Mouse (Mus musculus) layer of hippocampus, postnatal 10 days (tissue): Measurements from ENCODE around the gene Unc13a. TPM values are rescaled to one million over a fixed set of nuclear protein-coding genes. Genes with fewer than 3 reads are reported as not detected.

Experiments
- DNase-seq, 2 experiments: peaks; one replicate each; pipeline ENCODE4 v3.0.0; 2021; ENCODE audit warnings: low spot score in 2 of 2
- microRNA-seq, 2 experiments: library from miRNA; unstranded; fragments of <30 nt; microRNA quantifications; one replicate each; pipeline ENCODE4 v1.2.0; 2021
- total RNA-seq, 2 experiments: library from RNA; stranded (reverse); gene quantifications; 2 replicates each; pipeline ENCODE4 v1.2.3; 2021

The Unc13a gene
- total RNA-seq, 2 experiments from 2014 or later = 242 to 246 TPM

DNA sequence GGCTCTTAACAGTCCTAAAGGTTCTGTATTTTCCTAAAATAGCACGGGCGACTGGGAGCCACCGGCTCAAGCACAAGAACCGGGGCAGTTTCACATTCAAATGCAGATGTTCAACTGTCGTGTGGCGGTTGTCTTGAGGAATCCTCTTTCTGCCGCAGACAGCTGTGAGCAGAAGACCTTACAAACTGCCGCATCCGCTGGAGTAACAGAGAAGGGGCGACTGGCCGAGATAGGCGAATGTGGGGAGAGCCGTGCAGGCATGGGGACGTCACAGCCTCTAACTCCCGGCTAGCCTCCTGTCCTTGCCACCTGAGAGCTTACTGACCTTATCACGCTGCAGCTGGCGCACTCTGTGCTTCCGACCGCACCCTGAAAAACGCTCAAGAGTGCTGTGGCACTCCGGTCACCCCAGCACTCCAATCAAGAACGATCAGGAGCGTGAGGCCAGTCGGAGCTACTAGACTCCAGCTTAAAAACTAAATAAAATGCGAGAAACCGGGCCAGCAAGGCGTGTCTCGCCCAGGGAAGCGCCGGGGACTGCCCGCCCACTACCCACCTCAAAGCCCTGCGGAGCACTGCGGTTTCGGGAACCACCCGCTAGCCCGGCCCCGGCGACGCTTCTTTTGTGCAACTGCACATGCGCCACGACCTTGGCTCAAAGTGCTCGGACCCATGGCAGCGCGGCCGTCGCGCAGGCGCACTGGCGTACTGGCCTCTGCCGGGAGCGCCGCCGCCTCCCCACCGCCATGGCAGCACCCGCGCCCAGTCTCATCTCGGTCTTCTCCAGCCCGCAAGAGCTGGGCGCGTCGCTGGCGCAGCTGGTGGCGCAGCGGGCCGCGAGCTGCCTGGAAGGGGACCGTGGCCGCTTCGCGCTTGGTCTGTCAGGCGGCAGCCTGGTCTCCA, 79.8 kb downstream of the Unc13a start, which contains the start of gene Pgls:
Gene Pgls (plus strand): TSS at position 706 of the 903 bp plus-strand sequence.
- peak; percentile 92 to 96 for DNase-seq

DNA sequence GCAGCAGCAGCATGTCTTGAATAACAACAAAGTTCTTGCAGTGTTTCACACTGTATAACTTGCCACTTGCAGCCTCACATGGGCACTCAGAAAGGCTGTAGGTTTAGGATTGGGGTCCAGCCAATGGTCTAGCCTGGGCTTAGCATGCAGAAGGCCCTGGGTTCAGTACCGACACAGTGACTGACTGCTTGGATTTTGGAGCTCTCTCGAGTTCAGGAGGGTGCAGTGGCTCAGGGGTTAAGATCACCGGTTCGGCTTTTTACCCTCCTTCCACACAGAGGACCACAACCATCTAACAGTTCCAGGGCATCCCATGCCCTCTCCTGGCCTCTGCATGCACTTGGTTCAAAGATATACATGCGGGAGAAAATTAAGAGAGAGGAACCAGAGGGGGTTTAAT, 80.5 kb downstream of the Unc13a start:
- no peak for DNase-seq

DNA sequence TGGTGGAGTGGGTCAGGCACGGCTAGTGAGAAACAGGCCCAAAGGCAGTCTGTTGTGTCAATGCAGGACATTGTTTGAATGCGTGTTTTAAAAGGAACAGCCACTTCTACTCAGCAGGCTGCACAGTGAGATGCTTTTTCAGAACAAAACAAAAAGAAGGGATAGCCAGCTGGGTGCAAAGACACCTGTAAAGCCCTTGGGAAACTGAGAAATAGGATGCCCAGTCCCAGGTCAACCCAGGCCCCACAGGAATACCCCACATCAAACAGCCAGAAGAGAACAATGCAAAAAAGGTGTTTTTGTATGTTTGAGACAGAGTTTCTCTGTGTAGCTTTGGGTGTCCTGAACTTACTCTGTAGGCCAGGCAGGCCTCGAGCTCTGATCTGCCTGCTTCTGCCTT, 82.8 kb downstream of the Unc13a start:
- no peak for DNase-seq

DNA sequence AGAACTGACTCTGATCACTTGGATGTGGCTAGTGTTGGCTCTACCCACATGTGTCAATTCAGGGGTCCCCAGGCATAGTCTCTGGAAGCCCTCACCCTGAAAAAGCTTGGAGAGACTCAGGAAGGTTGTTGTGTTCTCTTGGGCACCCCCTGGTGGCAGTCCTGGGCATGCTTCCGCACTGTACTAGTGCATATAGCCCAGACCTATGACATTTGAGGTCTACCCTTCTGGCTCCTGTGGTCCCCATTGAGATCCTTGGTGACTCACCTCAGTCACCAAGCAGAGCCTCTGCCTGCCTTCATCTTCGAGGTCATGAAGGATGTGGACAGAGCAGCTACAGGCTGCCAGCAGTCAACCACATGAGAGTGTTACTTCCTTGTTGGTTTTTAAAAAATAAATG, 84.7 kb downstream of the Unc13a start:
- peak; percentile 67 to 73 for DNase-seq

DNA sequence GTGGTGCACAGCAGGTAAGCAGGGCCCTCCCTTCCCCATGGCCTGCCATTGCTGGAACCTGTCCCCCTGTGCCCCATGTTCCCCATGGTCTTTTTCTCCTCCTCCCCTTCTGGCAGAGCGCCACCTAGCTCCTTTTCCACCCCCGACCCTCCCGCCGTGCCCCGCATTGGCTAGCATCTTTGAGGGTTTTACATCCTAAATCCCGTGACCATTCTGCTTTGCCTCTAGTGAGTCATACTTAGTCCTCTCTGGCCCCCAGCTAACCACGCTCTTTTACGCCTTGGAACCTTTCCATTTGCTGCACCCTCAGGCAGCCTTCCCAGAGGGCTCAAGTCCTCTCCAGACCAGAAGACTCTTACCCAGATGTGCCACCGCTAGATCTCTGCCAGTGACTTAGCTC, 91.4 kb downstream of the Unc13a start:
- no peak for DNase-seq

DNA sequence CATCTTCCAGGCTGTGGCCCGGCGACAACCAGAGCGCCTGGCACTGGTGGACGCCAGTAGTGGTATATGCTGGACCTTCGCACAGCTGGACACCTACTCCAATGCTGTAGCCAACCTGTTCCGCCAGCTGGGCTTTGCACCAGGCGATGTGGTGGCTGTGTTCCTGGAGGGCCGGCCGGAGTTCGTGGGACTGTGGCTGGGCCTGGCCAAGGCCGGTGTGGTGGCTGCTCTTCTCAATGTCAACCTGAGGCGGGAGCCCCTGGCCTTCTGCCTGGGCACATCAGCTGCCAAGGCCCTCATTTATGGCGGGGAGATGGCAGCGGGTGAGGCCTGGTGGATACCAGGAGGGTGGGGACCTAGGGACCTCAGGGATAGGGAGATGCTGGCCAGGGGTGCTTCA, 92.1 kb downstream of the Unc13a start:
- peak in 1 of 2 experiments; percentile 47 for DNase-seq

DNA sequence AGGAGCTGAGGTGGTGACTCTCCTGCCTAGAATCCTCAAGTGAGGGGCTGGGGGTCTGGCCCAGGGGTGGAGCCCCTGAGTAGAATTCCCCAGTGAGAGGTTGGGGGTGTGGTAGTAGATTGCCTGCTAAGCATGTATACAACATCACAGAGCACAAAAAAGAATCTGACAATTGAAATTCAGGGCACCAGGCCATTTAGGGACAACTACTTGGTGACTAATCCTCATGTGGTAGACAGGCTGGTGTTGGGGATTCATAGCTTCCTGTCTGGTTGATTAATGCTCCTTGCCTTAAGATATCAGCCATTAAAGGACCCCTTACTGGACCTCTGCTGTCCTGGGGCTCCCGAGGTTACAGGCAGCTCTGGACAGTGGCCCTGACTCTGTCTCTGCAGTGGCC, 92.5 kb downstream of the Unc13a start:
- no peak for DNase-seq

DNA sequence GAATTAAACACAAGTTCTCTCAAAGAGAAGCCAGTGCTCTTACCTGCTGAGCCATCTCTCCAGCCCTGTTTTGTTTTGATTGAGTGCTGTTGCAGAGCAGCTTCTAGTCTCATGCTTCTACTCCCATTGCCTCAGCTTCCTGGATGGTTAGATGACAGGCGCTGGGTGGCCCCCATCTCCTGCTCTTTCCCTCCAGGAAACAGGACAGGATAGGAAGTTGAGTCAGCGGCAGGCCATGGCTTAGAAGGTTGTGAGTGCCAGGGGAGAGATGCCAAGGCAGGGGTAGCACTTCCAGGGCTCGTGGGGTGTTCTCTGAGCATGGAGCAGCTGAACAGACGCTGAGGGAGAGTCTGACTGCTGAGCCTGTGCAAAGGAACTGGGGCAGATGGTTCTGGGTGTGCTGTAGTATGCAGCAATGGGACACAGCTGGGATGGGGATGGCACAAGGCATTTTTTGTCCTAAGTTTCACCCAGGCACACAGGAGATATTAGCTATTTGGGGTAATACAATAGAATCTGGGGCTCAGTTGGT, 93.6 kb downstream of the Unc13a start:
- DNase-seq = no peak

DNA sequence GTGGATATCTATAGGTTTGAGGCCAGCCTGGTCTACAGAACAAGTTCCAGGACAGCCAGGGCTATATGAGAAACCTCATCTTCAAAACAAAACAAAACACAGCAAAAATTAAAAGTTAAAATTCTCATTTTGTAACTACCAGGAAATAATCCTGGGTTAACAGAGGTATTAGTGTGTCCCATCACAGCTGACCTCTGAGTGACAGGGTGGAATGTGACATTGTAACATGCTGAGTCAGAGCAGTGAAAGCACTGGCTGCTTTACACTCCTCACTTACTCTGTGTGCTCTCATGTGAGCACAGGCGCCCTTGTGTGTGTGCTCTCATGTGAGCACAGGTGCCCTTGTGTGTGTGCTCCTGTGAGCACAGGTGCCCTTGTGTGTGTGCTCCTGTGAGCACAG, 96.5 kb downstream of the Unc13a start:
- no peak for DNase-seq

DNA sequence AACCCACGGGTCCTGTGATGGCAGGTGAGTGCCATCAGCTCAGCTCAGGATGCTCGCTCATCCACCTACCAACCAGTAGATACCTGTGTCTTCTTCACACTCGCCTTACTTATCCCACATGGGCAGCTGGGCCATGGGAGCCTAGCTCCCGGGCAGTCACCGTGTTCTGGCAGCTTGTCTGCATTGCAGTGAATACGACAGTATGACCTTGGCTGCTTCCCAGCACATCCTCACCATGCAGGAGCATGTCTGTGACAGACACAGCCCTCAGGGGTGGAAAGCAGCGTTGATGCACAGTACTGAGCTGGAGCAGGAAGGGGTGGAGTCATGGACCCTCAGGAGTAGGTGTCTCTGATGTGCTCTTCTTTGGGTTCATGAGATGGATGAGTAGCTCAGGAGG, 97.1 kb downstream of the Unc13a start:
- no peak for DNase-seq

Small RNA genes within 50 kb of the gene (microRNA-seq; reads per million reads assigned to microRNA genes)
- gene Mir6769b = 17.6 to 23.9 reads per million in 2 experiments

Other genes with a start within 250 kb of the Unc13a start
- 100 to 1,000 TPM; 145 to 159 TPM for gene Abhd8, start 208.1 kb downstream of the Unc13a start, total RNA-seq
- gene Mrpl34, start 206.8 kb downstream of the Unc13a start, total RNA-seq = 10 to 100 TPM; 59.5 to 69.2 TPM
- 100 to 1,000 TPM; 128 to 130 TPM for gene Dda1, start 202.6 kb downstream of the Unc13a start, total RNA-seq
- gene Ano8, start 185.8 kb downstream of the Unc13a start, total RNA-seq = 10 to 100 TPM; 64.3 to 71.5 TPM
- gene Gtpbp3, start 183.7 kb downstream of the Unc13a start, total RNA-seq = 10 to 100 TPM; 26.4 to 29.4 TPM
- 1 to 10 TPM; 8.1 to 9.2 TPM for gene Plvap, start 160.0 kb downstream of the Unc13a start, total RNA-seq
- not detected for gene Ccdc194, start 146.0 kb downstream of the Unc13a start, total RNA-seq
- 1 to 10 TPM; 4.1 to 4.8 TPM for gene Bst2, start 134.3 kb downstream of the Unc13a start, total RNA-seq
- gene Mvb12a, start 128.8 kb downstream of the Unc13a start, total RNA-seq = 10 to 100 TPM; 36.9 to 40.7 TPM
- gene Tmem221, start 112.9 kb downstream of the Unc13a start, total RNA-seq = not detected
- not detected for gene Nxnl1, start 105.2 kb downstream of the Unc13a start, total RNA-seq
- 10 to 100 TPM; 76.8 to 92.7 TPM for gene Slc27a1, start 102.9 kb downstream of the Unc13a start, total RNA-seq
- gene Pgls, start 79.6 kb downstream of the Unc13a start, total RNA-seq = 10 to 100 TPM; 75.1 to 81.0 TPM
- 1 to 10 TPM; 4.6 to 5.8 TPM for gene Fam129c, start 74.1 kb downstream of the Unc13a start, total RNA-seq
- 10 to 100 TPM; 65.8 to 77.0 TPM for gene Colgalt1, start 60.8 kb downstream of the Unc13a start, total RNA-seq
- gene Jak3, start 4.5 kb upstream of the Unc13a start, total RNA-seq = 1 to 10 TPM; 7.7 to 7.8 TPM
- gene Insl3, start 17.5 kb upstream of the Unc13a start, total RNA-seq = 1 to 10 TPM; 2.3 to 2.4 TPM
- gene B3gnt3, start 30.0 kb upstream of the Unc13a start, total RNA-seq = under 1 TPM; 0.42 to 0.64 TPM
- 100 to 1,000 TPM; 111 to 119 TPM for gene Fcho1, start 54.0 kb upstream of the Unc13a start, total RNA-seq
- gene Zfp709, start 210.3 kb upstream of the Unc13a start, total RNA-seq = 10 to 100 TPM; 10.4 to 12.3 TPM
- 10 to 100 TPM; 13.0 to 15.2 TPM for gene Zfp882, start 236.9 kb upstream of the Unc13a start, total RNA-seq
- 10 to 100 TPM; 27.9 to 28.2 TPM for gene Zfp617, start 236.9 kb upstream of the Unc13a start, total RNA-seq